Mouse (Mus musculus) heart, adult 18-20 months (tissue): Measurements from ENCODE around the gene Naa30. TPM values are rescaled to one million over a fixed set of nuclear protein-coding genes. Genes with fewer than 3 reads are reported as not detected.
"Not testable (repeated sequence)": the region's sequence is repeated elsewhere in the genome, so short reads cannot be mapped to it uniquely, and the experiment has no call there.

Experiments used
- DNase-seq, 2 experiments: peaks; one replicate each; pipeline ENCODE4 v3.0.0; 2021 to 2022; ENCODE audit warnings: mixed read lengths in 1 of 2
- long read RNA-seq, 2 experiments: library from polyadenylated mRNA; stranded (forward); transcript quantifications; one replicate each; pipeline ENCODE4 v2.0.0; 2021
- total RNA-seq, 2 experiments: library from RNA; stranded (reverse); gene quantifications; 2 replicates each; pipeline ENCODE4 v1.2.3; 2021

Gene Naa30
- 10 to 100 TPM; 18.3 to 22.9 TPM for total RNA-seq
- long read RNA-seq, experiment 1, full-length matches to known transcripts, result 16 of 25 reads
- long read RNA-seq, experiment 1, partial matches to known transcripts, result 3 of 25 reads
- long read RNA-seq, experiment 1, other reads (novel, unspliced or antisense), result 6 of 25 reads
- long read RNA-seq, experiment 2, full-length matches to known transcripts, result 17 of 20 reads
- long read RNA-seq, experiment 2, partial matches to known transcripts, result 1 of 20 reads
- long read RNA-seq, experiment 2, other reads (novel, unspliced or antisense), result 2 of 20 reads

GRCm38 (mm10) chr14:49171867-49172581 is at the start of gene Naa30:
Gene Naa30, plus strand, starts transcription at chr14:49172226.
- peak; percentile 98 to 99 for DNase-seq

GRCm38 (mm10) chr14:49127162-49127779 is 44.8 kb upstream of the Naa30 start:
- no peak for DNase-seq

DNA sequence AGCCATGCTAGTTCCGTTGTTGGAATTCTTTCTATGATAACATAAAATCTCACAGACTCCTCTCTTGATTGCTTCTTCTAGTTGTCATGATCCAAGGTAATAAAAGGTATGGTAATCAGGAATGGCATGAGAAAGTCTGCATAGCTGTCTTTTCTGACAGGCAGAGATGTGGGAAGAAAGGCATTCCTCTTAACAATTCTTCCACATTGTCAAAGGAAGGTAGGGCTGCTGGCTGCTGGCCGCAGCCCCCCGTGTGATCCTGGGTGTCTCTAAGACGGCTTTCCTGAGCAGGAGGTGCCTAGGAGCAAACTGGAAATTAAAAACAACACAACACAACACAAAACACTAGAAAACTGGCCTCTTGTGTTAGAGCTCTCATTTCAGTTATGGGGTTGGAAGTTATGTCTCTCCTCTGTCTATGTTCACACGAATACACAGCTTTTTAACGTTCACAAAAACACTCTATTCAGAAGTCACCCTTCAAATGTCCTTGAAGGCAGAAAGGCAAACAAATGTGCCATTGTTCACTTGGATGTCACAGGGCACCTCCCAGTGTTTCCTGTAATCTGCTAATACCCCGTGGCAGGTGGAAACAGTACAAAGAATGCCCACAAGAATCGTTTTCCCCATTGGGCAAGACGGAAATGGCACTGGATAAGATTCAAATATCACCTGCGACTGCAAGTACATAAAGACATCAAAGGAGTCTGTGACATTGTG is 43.3 kb upstream of the Naa30 start:
- no peak for DNase-seq

DNA sequence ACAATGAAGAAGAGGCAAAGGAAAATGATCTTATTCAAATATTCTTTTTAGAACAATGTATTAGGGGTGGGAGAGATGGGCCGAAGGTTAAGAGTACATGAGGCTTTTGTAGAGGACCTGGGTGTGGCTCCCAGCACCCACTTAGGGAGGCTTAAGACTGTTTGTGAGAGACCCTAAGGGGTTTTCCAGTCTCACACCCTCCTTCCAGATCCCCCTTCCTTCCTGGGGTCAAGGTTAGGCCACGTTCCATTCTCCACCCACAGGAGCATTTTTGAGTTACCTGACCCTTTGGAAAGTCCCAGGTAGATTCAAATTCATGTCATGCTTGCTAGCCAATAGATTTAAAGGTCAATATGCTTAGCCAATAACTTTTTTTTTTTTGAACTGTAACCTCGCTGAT is 39.6 kb upstream of the Naa30 start:
- no peak for DNase-seq

DNA sequence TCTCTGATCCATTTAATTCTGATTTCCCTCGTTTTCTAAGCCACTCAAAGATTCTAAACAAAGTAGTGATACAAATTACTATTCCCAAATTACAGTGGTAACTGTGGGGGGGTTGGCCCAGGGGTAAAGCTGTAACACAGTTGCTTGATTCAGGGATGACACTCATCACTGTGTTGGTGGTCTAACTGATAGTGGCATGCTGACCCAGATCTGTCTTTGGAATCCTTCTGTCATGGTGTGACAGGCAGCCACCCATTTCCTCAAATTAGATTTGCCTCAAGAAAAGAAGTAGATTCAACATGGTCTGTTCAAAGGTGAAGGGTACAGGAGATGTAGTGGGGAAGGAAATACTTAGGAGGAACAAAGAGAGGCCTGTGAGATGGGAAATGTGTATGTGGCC is 33.9 kb upstream of the Naa30 start:
- no peak for DNase-seq

DNA sequence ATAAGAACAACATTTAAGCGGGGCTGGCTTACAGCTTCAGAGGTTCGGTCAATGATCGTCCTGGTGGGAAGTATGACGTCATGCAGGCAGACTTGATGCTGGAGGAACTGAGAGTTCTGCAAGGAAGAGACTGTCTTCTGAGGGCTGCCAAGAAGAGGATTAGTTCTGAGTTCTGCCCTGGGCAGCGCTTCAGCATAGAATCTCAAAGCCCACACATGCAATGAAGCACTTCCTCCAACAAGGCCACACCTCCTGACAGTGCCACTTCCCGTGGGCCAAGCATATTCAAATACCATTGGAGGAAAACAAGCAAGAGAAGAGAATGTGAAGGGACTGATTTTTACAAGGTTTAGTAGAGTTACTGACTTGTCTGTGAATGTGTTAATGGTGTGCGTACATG is 31.3 kb upstream of the Naa30 start:
- DNase-seq, result no peak

- DNase-seq, result peak; percentile 48 to 87
Observed at GRCm38 (mm10) chr14:49153801-49154200, 18.2 kb upstream of the Naa30 start.

- no peak for DNase-seq
Observed at GRCm38 (mm10) chr14:49155572-49155971, 16.5 kb upstream of the Naa30 start.

GRCm38 (mm10) chr14:49158143-49158925 is 13.7 kb upstream of the Naa30 start:
- DNase-seq, result no peak

DNA sequence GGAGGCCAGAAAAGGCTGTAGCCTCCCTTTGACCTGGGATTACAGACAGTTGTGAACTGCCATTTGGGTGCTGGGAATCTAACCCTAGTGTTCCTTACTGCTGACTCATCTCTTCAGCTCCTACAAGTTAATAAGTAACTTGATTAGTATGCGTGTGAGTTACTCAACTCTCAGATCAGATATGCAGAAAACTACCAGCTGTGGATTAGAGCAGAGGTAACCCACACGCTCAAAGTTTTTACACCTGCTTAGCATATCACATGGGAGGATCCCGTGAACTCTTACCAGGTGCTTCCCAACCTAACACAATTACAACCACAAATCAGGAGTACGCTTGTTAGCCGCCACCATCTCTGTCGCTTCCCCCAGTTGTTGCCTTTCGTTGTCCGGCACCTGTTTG is 740 bp upstream of the Naa30 start:
- peak in 1 of 2 experiments; percentile 9 for DNase-seq

GRCm38 (mm10) chr14:49172582-49172988 is 559 bp downstream of the Naa30 start:
- DNase-seq, result peak; percentile 52 to 59

DNA sequence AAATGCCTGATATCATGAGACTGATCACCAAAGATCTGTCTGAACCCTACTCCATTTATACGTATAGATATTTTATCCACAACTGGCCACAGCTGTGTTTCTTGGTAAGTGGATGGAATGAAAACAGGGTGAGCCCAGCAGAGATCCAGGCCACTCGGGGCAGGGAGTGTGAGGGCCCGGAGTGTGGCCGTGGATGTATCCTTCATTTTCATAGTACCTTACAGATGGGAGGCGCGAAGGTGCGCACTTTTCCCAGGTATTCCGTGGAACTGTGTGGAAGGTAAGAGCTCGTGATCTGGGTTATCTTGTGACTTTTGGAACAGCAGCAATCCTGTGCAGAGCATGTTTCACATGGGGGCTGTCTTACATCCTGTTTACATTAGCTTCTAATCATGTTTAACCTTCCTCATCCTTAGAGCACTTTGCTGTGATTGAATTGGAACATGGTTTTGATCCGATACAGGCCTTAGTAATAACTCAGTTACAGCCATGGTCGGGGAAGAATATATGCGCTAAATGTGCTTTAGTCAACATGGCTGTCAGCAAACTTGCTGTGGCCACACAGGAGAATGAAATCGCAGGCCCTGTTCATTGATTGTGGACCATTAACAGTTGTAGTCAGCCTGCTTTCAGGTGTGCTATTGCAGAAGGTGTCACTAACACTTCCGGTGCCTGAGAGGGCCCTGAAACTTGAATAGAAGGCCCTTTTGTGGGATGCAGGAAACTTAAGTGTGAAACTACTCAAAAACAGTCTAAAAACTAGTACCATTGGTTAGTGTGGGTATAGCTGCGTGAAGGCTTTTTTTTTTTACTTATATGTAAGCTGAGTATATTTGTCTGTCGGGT is 1.5 kb downstream of the Naa30 start:
- peak in 1 of 2 experiments; percentile 17 for DNase-seq

DNA sequence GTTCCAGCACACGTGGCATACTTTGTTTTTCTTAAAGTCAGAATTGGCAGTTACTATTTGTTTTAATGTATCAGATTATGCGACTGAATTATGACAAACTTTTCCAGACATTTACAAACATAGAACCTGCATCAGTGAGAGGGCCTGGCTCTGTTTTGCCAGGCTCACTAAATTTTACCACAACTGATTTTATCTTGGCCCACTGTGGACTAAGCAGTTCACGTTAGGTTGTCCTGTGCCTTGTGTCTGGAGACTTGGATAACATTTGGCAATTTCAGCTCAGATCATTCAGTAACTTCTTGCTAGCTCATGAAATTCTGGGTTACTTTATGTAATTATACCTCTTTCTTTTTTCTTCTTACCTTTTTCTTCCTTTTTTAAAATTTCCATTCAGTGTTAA is 7.7 kb downstream of the Naa30 start:
- no peak for DNase-seq

DNA sequence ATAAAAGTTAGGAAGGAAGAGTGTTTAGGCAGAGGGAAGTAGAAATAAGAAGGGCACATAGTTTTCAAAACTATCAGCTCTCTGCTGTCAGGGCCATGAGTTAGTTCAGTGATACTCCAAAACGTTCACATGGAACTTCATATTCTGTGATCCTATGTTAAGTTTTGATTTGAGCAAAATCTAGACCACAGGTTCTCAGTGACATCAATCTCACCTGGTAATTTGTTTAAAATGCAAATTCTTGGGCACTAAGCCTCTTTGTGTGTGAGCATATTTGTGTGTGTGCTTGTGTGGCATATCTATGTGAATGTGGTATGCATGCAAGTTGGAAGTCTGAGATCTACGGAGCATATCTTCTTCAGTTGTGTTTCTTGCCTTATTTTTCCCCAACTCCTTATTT is 14.2 kb downstream of the Naa30 start:
- no peak for DNase-seq

GRCm38 (mm10) chr14:49197031-49197527 is 25.1 kb downstream of the Naa30 start:
- DNase-seq, result no peak

GRCm38 (mm10) chr14:49201073-49201778 is 29.2 kb downstream of the Naa30 start:
- no peak for DNase-seq

DNA sequence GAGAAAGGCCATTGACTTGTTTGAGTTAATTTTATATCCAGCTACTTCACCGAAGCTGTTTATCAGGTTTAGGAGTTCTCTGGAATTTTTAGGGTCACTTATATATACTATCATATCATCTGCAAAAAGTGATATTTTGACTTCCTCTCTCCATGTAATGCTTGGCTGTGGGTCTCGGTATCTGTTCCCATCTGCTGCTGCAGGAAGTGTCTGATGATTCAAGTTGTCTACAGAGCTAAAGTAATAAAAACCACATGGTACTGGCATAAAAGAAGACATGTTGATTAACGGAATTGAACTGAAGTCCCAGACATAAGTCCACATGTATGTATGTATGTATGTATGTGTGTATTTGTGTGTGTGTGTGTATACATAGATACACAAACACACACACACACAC is 38.2 kb downstream of the Naa30 start:
- not testable (repeated sequence) for DNase-seq

- no peak for DNase-seq
Observed at GRCm38 (mm10) chr14:49218677-49219076, 46.7 kb downstream of the Naa30 start.

- not testable (repeated sequence) for DNase-seq
Observed at GRCm38 (mm10) chr14:49219466-49220022, 47.5 kb downstream of the Naa30 start.

- DNase-seq, result no peak
Observed at GRCm38 (mm10) chr14:49221771-49222170, 49.7 kb downstream of the Naa30 start.
